Mouse (Mus musculus): ENCODE results near the gene Prrt2. TPM values are rescaled to one million over a fixed set of nuclear protein-coding genes. Genes with fewer than 3 reads are reported as not detected.
A peak's percentile ranks its signal among the peaks of the same experiment; 100 is the strongest.

Gene Prrt2
- polyA plus RNA-seq, 1 experiment from 2014 or later = 0.57 TPM

DNA sequence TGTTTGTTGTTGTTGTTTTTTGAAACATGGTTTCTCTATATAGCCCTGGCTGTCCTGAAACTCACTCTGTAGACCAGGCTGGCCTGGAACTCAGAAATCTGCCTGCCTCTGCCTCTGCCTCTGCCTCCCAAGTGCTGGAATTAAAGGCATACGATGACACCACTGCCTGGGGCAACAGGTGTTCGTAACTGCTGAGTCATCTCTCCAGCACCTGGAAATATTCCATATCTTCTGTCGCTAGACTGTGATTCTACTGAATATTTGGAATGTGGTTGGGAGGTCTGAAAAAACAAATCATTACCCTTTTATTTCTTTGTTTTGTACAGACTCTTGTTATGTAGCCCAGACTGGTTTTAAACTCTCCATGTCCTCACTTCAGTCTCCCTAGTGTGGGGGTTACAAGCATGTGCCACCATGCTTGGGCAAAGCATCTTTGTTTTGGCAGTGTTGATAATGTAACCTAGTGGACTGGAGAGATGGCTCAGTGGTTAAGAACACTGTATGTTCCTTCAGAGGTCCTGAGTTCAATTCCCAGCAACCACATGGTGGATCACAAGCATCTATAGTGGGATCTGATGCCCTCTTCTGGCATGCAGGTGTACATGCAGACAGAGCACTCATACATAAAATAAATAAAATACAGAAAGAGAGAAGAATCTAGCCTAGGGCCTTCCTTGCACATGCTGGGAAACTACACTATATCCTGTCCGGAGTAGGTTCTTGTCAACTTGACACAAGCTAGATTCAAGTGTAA lies 16.7 kb downstream of the Prrt2 start:
- no peak for DNase-seq (ENCODE audit: low spot score)

DNA sequence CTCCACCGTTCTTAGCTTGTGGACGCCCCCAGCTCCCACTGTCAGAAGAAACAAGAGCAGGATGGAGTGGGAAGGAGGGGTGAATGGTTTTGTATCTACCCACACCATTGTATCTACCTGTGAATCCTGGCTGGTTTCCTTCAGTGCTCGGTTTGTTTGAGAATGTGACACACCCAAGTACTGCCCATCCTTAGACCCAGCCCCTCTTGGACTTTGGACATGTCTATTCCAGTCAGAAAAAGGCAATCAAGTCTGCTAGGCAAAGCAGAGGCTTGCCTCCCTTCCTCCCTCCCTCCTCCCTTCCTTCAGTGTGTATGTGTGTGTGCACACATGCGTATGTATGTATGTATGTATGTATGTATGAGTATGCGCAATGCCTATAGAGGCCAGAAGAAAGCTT lies 17.4 kb downstream of the Prrt2 start:
- no peak for DNase-seq (ENCODE audit: low spot score)

DNA sequence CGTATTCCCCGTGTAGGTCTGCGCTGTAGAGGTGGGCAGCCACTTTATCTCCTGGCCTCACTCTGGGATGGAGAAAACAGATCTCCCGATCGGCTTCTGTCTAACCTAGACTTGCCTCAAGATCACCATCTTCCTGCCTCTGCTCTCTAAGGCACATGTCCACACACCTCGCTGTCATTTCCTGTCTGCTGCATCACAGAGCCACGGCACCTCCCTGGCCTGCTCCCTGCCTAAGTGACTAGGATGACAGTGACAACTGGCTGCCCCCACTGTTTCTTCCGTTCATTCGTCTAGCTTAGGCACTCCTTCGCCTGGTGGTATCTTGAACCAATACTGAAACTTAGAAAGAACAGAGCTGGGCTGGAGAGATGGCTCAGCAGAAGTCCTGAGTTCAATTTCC lies 21.4 kb downstream of the Prrt2 start:
- DNase-seq (ENCODE audit: low spot score) = peak; percentile 42

DNA sequence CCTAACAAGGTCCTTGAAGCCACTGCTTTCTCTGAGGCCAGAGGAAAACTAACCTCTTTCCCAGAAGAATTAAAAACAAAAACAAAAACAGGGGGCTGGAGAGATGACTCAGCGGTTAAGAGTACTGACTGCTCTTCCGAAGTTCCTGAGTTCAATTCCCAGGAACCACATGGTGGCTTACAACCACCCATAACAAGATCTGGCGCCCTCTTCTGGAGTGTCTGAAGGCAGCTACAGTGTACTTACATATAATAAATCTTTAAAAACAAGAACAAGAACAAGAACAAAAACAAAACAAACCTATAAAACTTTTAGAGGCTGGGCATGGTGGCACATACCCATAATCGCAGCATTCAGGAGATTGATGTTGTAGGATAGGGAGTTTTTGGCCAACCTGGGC lies 24.6 kb downstream of the Prrt2 start:
- no peak for DNase-seq (ENCODE audit: low spot score)

DNA sequence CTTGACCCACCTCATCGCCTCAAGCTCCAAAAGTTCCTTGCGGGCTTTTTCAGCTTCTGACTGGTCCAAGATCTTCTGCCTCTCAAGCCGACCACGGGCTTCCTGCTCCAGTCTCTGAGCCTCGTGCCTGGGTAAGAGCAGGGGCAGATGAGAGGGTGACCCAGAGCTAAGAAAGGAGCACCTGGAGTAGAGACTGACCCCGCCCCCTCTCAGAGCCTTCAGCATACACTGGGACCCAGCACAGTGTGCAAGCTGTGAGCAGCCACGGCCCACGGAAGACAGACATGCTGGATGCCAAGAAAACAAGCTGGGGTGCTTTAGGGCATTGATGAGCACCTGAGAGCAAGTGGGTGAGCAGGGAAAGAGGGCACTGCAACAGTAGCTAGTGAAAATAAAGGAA lies 32.2 kb downstream of the Prrt2 start:
- no peak for DNase-seq (ENCODE audit: low spot score)

DNA sequence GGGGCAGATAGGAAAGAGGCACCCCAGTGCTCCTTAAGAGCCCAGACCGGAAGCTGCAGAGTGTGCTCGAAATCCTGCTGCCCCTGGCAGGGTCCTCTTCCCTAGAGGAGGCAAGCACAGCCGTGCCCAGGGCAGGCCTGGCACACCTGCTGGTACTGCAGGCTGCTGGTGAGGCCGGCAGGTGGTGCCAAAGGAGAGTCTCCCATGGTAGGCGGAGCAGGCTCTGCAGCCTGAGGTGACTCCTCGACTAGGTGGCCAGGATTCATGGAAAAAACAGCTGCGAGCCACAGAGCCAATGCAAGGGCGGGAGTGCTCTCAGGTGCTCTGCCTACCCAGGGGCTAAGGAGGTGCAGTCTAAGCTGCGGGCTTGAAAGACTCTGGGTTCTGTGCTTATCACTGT lies 34.7 kb downstream of the Prrt2 start:
- DNase-seq (ENCODE audit: low spot score) = peak; percentile 32

DNA sequence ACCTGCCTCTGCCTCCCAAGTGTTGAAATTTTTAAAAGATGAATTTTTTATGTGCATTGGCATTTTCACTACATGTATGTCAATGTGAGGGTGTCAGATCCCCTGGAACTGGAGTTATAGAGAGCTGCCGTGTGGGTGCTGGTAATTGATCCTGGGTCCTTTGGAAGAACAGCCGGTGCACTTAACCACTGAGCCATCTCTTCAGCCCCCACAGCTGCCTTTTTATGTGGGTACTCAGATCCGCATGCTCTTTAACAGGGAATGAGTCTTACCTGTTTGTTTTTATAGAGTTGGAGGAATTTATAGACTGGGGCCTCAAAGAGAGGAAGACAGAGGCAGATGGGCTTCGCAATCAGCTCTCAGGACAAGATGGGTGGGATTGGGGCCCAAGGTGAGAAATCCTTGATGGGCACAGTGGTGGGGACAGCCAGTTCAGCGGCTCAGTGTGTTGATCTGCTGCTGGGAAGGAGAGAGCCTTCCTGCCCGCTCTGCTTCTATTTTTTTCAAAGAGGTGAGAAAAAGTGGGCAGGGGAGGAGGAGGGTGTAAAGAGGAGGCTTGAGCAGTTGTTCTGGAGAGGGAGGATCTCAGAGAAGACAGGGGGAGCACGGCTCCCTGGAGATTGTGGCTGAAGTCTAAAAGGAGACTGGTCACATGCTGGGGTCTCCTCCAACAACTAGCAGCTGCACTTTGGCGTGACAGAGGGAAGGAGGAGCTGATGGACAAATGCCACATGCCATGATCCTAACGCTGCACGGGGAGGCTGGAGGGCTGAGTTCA lies 36.2 kb downstream of the Prrt2 start:
- no peak for DNase-seq (ENCODE audit: low spot score)

DNA sequence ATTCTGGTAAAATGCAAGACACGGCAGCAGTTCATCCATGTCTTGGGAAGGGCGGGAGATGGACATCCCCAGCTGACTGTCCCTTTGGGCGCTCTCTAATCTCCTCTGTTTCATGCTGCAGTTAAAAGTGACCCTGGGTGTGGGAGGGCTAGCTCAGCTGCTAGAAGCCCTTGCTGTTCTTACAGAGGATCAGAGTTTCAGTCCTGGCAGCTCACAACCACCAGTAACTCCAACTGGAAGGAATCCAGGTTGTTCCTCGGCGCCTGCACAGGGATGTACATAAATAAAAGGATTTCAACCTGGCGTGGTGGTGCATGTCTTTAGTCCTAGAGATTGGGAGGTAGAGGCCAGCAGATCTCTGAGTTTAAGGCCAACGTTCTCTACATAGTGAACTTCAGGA lies 37.9 kb downstream of the Prrt2 start:
- DNase-seq (ENCODE audit: low spot score) = no peak

DNA sequence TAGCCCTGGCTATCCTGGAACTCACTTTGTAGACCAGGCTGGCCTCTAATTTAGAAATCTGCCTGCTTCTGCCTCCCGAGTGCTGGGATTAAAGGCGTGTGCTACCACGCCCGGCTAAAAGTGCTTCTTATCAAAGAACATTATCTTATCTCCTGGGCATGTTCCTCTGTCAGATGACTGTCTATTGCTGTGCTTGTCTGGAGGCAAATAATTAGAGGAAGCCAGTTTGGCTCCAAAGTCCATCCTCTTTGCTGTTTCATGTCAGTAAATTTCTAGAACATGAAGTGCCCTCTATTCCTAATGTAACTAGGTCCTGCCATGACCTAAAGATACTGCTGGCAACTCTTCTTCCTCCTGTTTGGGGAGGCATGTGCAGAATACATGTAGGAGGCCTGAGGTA lies 39.0 kb downstream of the Prrt2 start:
- no peak for DNase-seq (ENCODE audit: low spot score)

DNA sequence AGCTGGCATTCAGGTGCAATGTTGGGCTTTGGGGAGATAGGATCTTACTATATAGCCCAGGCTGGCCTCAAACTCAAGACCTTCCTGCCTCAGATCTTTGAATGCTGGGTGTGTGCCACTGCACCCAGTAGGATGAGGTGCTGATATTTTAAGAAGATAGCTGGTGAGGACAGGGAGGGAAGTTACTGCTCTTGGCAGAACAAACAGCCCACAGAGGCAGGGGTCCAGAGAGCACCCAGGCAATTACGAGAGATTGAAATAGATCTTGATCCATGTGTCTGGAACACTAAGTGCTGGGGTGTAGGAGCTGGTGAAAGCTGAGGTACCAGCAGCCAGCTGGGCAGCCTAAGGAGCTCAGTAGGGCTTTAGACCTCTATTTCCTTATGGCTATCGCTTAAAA lies 39.4 kb downstream of the Prrt2 start:
- no peak for DNase-seq (ENCODE audit: low spot score)

DNA sequence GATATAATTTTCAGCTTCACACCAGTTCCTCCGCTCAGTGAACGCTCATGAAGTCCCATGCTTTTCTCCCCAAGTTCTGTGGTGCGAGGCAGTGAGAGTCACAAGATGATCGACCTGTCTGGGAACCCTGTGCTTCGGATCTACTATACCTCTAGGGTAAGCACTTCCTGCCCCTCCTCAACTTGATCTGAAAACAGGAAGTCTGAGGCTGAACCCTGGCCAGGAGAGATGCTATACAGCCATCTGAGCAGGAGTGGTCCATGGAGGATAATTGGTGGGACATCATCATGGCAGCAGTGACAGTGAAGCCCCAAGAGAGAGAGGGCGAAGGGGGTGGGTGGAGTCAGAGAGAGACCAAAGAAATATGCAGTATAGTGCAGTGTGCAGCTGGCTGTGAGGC lies 42.2 kb downstream of the Prrt2 start:
- DNase-seq (ENCODE audit: low spot score) = no peak

DNA sequence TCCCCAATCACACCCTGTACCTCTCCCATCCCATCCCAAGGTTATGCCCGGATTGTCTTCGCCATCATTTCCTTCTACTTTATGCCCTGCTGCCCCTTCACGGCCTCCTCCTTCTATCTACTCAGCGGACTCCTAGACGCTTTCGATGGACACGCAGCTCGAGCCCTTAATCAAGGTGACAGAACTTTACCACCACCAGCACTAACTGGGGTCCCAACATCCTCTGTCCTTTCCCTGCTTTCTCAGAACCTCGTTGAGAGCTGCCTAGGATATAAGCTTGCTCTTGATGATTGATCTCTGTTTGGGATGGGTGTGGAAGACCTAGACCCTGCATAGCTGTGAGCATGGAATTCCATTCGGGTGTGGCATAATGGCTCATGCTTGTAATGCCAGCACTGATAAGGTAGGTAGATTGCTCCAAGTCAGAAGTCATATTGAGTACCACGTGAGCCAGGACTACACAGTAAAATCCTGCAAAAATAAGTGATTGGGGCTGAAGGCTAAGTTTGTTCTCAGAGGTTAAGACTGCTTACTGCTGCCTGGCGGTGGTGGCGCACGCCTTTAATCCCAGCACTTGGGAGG lies 44.0 kb downstream of the Prrt2 start:
- DNase-seq (ENCODE audit: low spot score) = no peak

DNA sequence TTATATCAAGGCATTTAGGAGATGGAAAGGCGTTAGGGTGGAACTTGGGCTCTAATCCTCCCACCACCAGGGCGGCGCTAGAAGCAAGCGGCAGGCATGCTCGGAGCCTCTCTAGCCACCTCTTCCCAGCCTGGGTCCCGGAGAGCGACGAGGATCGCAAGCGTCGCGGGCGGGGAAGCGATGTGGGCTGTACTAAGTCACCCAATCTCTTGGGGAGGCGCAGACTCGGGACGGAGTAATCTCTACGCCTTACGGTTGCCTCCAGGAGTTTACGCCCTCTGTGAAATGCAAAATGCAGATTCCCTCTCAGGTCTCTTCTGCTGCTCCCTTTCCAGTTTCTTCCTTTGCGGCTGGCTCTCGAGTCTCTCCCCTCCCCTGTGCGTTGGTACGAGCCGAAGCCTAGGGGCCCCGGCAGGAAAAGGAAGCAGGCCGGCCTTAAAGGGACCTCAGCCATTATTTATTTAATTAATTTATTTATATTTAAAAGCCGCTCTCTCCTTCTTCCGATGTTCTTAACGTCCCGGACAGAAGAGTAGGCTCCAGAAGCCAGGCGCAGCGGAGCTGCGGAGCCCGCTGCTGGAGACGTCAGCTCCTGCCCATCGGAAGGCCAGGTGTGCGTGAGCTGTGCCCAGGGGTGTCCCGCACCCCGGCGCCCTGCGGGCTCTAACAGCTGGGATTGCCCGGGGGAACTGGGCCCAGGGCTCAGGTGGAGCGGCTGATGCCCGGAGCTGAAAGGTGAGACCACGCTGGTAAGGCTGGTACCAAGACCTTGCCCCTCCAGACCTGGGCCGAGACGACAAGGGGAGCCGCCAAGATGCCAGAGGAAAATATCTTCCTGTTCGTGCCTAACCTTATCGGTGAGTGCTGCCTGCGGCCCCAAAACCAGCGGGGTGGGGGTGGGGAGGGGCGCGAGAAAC lies 44.8 kb downstream of the Prrt2 start, which contains the start of gene Cdiptos:
TSS of gene Cdiptos (minus strand) at position 149 of the 917 bp plus-strand sequence.
- peak; percentile 97 for DNase-seq (ENCODE audit: low spot score)

DNA sequence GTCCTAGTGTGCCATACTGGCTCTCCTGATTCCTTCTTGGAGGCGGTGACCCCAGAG lies 45.3 kb downstream of the Prrt2 start, which contains the start of gene Cdipt:
TSS of gene Cdipt (plus strand) at position 22 of the 57 bp plus-strand sequence.
- DNase-seq (ENCODE audit: low spot score) = no peak

DNA sequence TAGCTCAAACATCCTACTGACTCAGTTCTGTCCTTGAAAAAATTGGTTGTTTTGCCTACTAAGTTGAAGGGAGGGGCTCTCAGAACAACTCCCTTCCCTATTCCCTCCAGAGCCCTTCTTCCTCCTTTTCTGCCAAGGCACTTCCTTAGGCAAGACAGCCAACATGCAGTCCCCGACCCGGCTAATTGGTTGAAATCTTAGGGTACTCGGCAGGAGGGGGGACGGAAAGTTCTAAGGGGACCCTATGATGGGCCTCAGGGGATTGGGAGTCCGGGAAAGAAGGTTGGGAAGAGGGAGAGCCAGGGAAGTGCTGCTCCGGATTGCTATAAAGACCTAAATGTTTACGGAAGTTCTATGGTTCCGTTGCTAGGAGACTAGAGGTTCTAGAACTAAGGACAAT lies 45.5 kb downstream of the Prrt2 start:
- no peak for DNase-seq (ENCODE audit: low spot score)

Small RNA genes lying within 50 kb of the gene (microRNA-seq; reads per million reads assigned to microRNA genes)
- not detected for gene Gm44343 (ENCODE audit: borderline number of aligned reads)

Other genes starting within 250 kb of the Prrt2 start
- gene Ypel3, start 244.3 kb downstream of the Prrt2 start, polyA plus RNA-seq (2015; fragmentation: Nextera tagmentation; extraction: Ambion mirVana) = 153 and 180 TPM in 2 replicates
- gene Tbx6, start 239.7 kb downstream of the Prrt2 start, polyA plus RNA-seq (2015; fragmentation: Nextera tagmentation; extraction: Ambion mirVana) = 0.28 and 0.48 TPM in 2 replicates
- 306 TPM in 2 replicates for gene Ppp4c, start 228.7 kb downstream of the Prrt2 start, polyA plus RNA-seq (2015; fragmentation: Nextera tagmentation; extraction: Ambion mirVana)
- 0.19 and 0.20 TPM in 2 replicates for gene Fam57b, start 223.5 kb downstream of the Prrt2 start, polyA plus RNA-seq (2015; fragmentation: Nextera tagmentation; extraction: Ambion mirVana)
- not detected in 2 replicates for gene 4930451I11Rik, start 189.6 kb downstream of the Prrt2 start, polyA plus RNA-seq (2015; fragmentation: Nextera tagmentation; extraction: Ambion mirVana)
- 0.21 and 0.33 TPM in 2 replicates for gene Doc2a, start 173.8 kb downstream of the Prrt2 start, polyA plus RNA-seq (2015; fragmentation: Nextera tagmentation; extraction: Ambion mirVana)
- 16.9 and 22.6 TPM in 2 replicates for gene Hirip3, start 159.2 kb downstream of the Prrt2 start, polyA plus RNA-seq (2015; fragmentation: Nextera tagmentation; extraction: Ambion mirVana)
- 82.9 and 98.9 TPM in 2 replicates for gene Ino80e, start 158.8 kb downstream of the Prrt2 start, polyA plus RNA-seq (2015; fragmentation: Nextera tagmentation; extraction: Ambion mirVana)
- gene Taok2, start 136.5 kb downstream of the Prrt2 start, polyA plus RNA-seq (2015; fragmentation: Nextera tagmentation; extraction: Ambion mirVana) = 21.2 and 26.6 TPM in 2 replicates
- 37.4 and 38.9 TPM in 2 replicates for gene Tmem219, start 98.3 kb downstream of the Prrt2 start, polyA plus RNA-seq (2015; fragmentation: Nextera tagmentation; extraction: Ambion mirVana)
- gene Kctd13, start 92.3 kb downstream of the Prrt2 start, polyA plus RNA-seq (2015; fragmentation: Nextera tagmentation; extraction: Ambion mirVana) = 15.8 and 18.0 TPM in 2 replicates
- not detected in 2 replicates for gene Asphd1, start 71.6 kb downstream of the Prrt2 start, polyA plus RNA-seq (2015; fragmentation: Nextera tagmentation; extraction: Ambion mirVana)
- 0.50 and 0.78 TPM in 2 replicates for gene Sez6l2, start 70.6 kb downstream of the Prrt2 start, polyA plus RNA-seq (2015; fragmentation: Nextera tagmentation; extraction: Ambion mirVana)
- gene Cdipt, start 45.3 kb downstream of the Prrt2 start, polyA plus RNA-seq (2015; fragmentation: Nextera tagmentation; extraction: Ambion mirVana) = 91.9 and 94.6 TPM in 2 replicates
- gene Cdiptos, start 45.1 kb downstream of the Prrt2 start, polyA plus RNA-seq (2015; fragmentation: Nextera tagmentation; extraction: Ambion mirVana) = 1.6 and 1.7 TPM in 2 replicates
- 29.8 and 32.5 TPM in 2 replicates for gene Mvp, start 6.6 kb downstream of the Prrt2 start, polyA plus RNA-seq (2015; fragmentation: Nextera tagmentation; extraction: Ambion mirVana)
- 0.60 and 1.2 TPM in 2 replicates for gene Pagr1b, start 4.7 kb downstream of the Prrt2 start, polyA plus RNA-seq (2015; fragmentation: Nextera tagmentation; extraction: Ambion mirVana)
- 51.8 and 100 TPM in 2 replicates for gene Pagr1a, start 3.9 kb downstream of the Prrt2 start, polyA plus RNA-seq (2015; fragmentation: Nextera tagmentation; extraction: Ambion mirVana)
- gene Gm42742, start 114 bp downstream of the Prrt2 start, polyA plus RNA-seq (2015; fragmentation: Nextera tagmentation; extraction: Ambion mirVana) = 57.8 and 80.0 TPM in 2 replicates
- 111 and 132 TPM in 2 replicates for gene Maz, start 5.8 kb upstream of the Prrt2 start, polyA plus RNA-seq (2015; fragmentation: Nextera tagmentation; extraction: Ambion mirVana)
- gene Kif22, start 21.3 kb upstream of the Prrt2 start, polyA plus RNA-seq (2015; fragmentation: Nextera tagmentation; extraction: Ambion mirVana) = 117 and 133 TPM in 2 replicates
- gene Zg16, start 66.1 kb upstream of the Prrt2 start, polyA plus RNA-seq (2015; fragmentation: Nextera tagmentation; extraction: Ambion mirVana) = 2.4 and 2.7 TPM in 2 replicates
- gene AI467606, start 70.1 kb upstream of the Prrt2 start, polyA plus RNA-seq (2015; fragmentation: Nextera tagmentation; extraction: Ambion mirVana) = 154 and 165 TPM in 2 replicates
- 0.99 and 1.4 TPM in 2 replicates for gene Qprt, start 101.0 kb upstream of the Prrt2 start, polyA plus RNA-seq (2015; fragmentation: Nextera tagmentation; extraction: Ambion mirVana)
- gene Spn, start 116.6 kb upstream of the Prrt2 start, polyA plus RNA-seq (2015; fragmentation: Nextera tagmentation; extraction: Ambion mirVana) = 26.6 and 26.7 TPM in 2 replicates
- 59.5 and 62.0 TPM in 2 replicates for gene Cd2bp2, start 174.8 kb upstream of the Prrt2 start, polyA plus RNA-seq (2015; fragmentation: Nextera tagmentation; extraction: Ambion mirVana)
- 20.5 and 27.4 TPM in 2 replicates for gene Tbc1d10b, start 187.3 kb upstream of the Prrt2 start, polyA plus RNA-seq (2015; fragmentation: Nextera tagmentation; extraction: Ambion mirVana)
- gene Mylpf, start 187.7 kb upstream of the Prrt2 start, polyA plus RNA-seq (2015; fragmentation: Nextera tagmentation; extraction: Ambion mirVana) = 67.7 and 68.9 TPM in 2 replicates
- gene Zfp553, start 211.8 kb upstream of the Prrt2 start, polyA plus RNA-seq (2015; fragmentation: Nextera tagmentation; extraction: Ambion mirVana) = 25.4 and 29.7 TPM in 2 replicates
- gene Sept1, start 211.9 kb upstream of the Prrt2 start, polyA plus RNA-seq (2015; fragmentation: Nextera tagmentation; extraction: Ambion mirVana) = 638 and 684 TPM in 2 replicates
- 34.7 and 37.0 TPM in 2 replicates for gene Zfp771, start 223.1 kb upstream of the Prrt2 start, polyA plus RNA-seq (2015; fragmentation: Nextera tagmentation; extraction: Ambion mirVana)
- gene Dctpp1, start 239.5 kb upstream of the Prrt2 start, polyA plus RNA-seq (2015; fragmentation: Nextera tagmentation; extraction: Ambion mirVana) = 181 and 213 TPM in 2 replicates